Mouse (Mus musculus): ENCODE measurements around the gene Rpl26.

- TF ChIP-seq CTCF (IDR thresholded peaks at IDR 0.05; ENCODE audit: extremely low read depth, insufficient read depth, insufficient read length, insufficient replicate concordance) (no peak), POLR2A (IDR thresholded peaks at IDR 0.05; ENCODE audit: low read depth, low read length) (no peak)
Measured at GRCm38 (mm10) chr11:68923191-68923590, 21.8 kb downstream of the Rpl26 start.

Measured in spleen, adult 2 months (tissue).